Mouse (Mus musculus): ENCODE data around the gene Kcnmb2. TPM values are rescaled to one million over a fixed set of nuclear protein-coding genes. Genes with fewer than 3 reads are reported as not detected.

Kcnmb2 gene
- polyA plus RNA-seq, 1 experiment: not detected

GRCm38 (mm10) chr3:31955004-31955403 is 52.7 kb downstream of the Kcnmb2 start:
- no peaks in the 10 kb centered on the region for H3K36me3 ChIP-seq (ENCODE audit: control insufficient read depth, insufficient read depth, low read length)
- TF ChIP-seq CTCF (IDR thresholded peaks at IDR 0.05; ENCODE audit: extremely low read depth, insufficient read depth, insufficient read length, insufficient replicate concordance): no peak
- no peak for TF ChIP-seq POLR2A (IDR thresholded peaks at IDR 0.05; ENCODE audit: low read depth, low read length)
- H3K4me3 ChIP-seq (ENCODE audit: extremely low read depth, insufficient read depth, insufficient read length): no peak overlapping the region
- WGBS: 81% methylated on average over 2 of the region's 2 CpGs
- no peak for DNase-seq (ENCODE audit: low read depth in 1 of 2, low spot score in 2 of 2)
- H3K27me3 ChIP-seq (ENCODE audit: control insufficient read depth, insufficient read depth, low read length): no peaks in the 10 kb centered on the region
- H3K27ac ChIP-seq (ENCODE audit: insufficient read depth, low read length): no peak overlapping the region
- no peaks in the 10 kb centered on the region for H3K4me1 ChIP-seq (ENCODE audit: control insufficient read depth, insufficient read depth, insufficient read length)

GRCm38 (mm10) chr3:31959821-31960220 is 57.5 kb downstream of the Kcnmb2 start:
- no peaks in the 10 kb centered on the region for H3K36me3 ChIP-seq (ENCODE audit: control insufficient read depth, insufficient read depth, low read length)
- no peak for DNase-seq (ENCODE audit: low read depth in 1 of 2, low spot score in 2 of 2)
- H3K4me1 ChIP-seq (ENCODE audit: control insufficient read depth, insufficient read depth, insufficient read length): no peaks in the 10 kb centered on the region
- WGBS: 77% methylated on average over 5 of the region's 5 CpGs
- no peak overlapping the region for H3K4me3 ChIP-seq (ENCODE audit: extremely low read depth, insufficient read depth, insufficient read length)
- TF ChIP-seq CTCF (IDR thresholded peaks at IDR 0.05; ENCODE audit: extremely low read depth, insufficient read depth, insufficient read length, insufficient replicate concordance) (no peak), POLR2A (IDR thresholded peaks at IDR 0.05; ENCODE audit: low read depth, low read length) (no peak)
- no peaks in the 10 kb centered on the region for H3K27me3 ChIP-seq (ENCODE audit: control insufficient read depth, insufficient read depth, low read length)
- no peak overlapping the region for H3K27ac ChIP-seq (ENCODE audit: insufficient read depth, low read length)

- 79% methylated on average over 3 of the region's 3 CpGs for WGBS
- TF ChIP-seq POLR2A (IDR thresholded peaks at IDR 0.05; ENCODE audit: low read depth, low read length): no peak
- no peak for TF ChIP-seq CTCF (IDR thresholded peaks at IDR 0.05; ENCODE audit: extremely low read depth, insufficient read depth, insufficient read length, insufficient replicate concordance)
- Histone ChIP-seq H3K27ac (ENCODE audit: insufficient read depth, low read length) (no peak overlapping the region), H3K4me3 (ENCODE audit: extremely low read depth, insufficient read depth, insufficient read length) (no peak overlapping the region), H3K4me1 (ENCODE audit: control insufficient read depth, insufficient read depth, insufficient read length) (no peaks in the 10 kb centered on the region), H3K27me3 (ENCODE audit: control insufficient read depth, insufficient read depth, low read length) (no peaks in the 10 kb centered on the region), H3K36me3 (ENCODE audit: control insufficient read depth, insufficient read depth, low read length) (no peaks in the 10 kb centered on the region)
- DNase-seq (ENCODE audit: low read depth in 1 of 2, low spot score in 2 of 2): no peak
These were observed 58.9 kb downstream of the Kcnmb2 start for GRCm38 (mm10) chr3:31961175-31961574.

GRCm38 (mm10) chr3:31963076-31963475 is 60.8 kb downstream of the Kcnmb2 start:
- Histone ChIP-seq H3K27ac (ENCODE audit: insufficient read depth, low read length) (no peak overlapping the region), H3K27me3 (ENCODE audit: control insufficient read depth, insufficient read depth, low read length) (no peaks in the 10 kb centered on the region), H3K4me3 (ENCODE audit: extremely low read depth, insufficient read depth, insufficient read length) (no peak overlapping the region), H3K36me3 (ENCODE audit: control insufficient read depth, insufficient read depth, low read length) (no peaks in the 10 kb centered on the region), H3K4me1 (ENCODE audit: control insufficient read depth, insufficient read depth, insufficient read length) (no peaks in the 10 kb centered on the region)
- 89% methylated on average over 3 of the region's 3 CpGs for WGBS
- TF ChIP-seq POLR2A (IDR thresholded peaks at IDR 0.05; ENCODE audit: low read depth, low read length): no peak
- TF ChIP-seq CTCF (IDR thresholded peaks at IDR 0.05; ENCODE audit: extremely low read depth, insufficient read depth, insufficient read length, insufficient replicate concordance): no peak
- no peak for DNase-seq (ENCODE audit: low read depth in 1 of 2, low spot score in 2 of 2)

- Histone ChIP-seq H3K36me3 (ENCODE audit: control insufficient read depth, insufficient read depth, low read length) (no peaks in the 10 kb centered on the region), H3K4me3 (ENCODE audit: extremely low read depth, insufficient read depth, insufficient read length) (no peak overlapping the region), H3K27ac (ENCODE audit: insufficient read depth, low read length) (no peak overlapping the region), H3K27me3 (ENCODE audit: control insufficient read depth, insufficient read depth, low read length) (no peaks in the 10 kb centered on the region), H3K4me1 (ENCODE audit: control insufficient read depth, insufficient read depth, insufficient read length) (no peaks in the 10 kb centered on the region)
- no peak for TF ChIP-seq CTCF (IDR thresholded peaks at IDR 0.05; ENCODE audit: extremely low read depth, insufficient read depth, insufficient read length, insufficient replicate concordance)
- 39% methylated on average over 3 of the region's 3 CpGs for WGBS
- DNase-seq (ENCODE audit: low read depth in 1 of 2, low spot score in 2 of 2): no peak
These were observed 77.4 kb downstream of the Kcnmb2 start for GRCm38 (mm10) chr3:31979661-31980060.

- WGBS: 71% methylated on average over 5 of the region's 5 CpGs
- H3K36me3 ChIP-seq (ENCODE audit: control insufficient read depth, insufficient read depth, low read length): no peaks in the 10 kb centered on the region
- H3K27ac ChIP-seq (ENCODE audit: insufficient read depth, low read length): no peak overlapping the region
- no peaks in the 10 kb centered on the region for H3K27me3 ChIP-seq (ENCODE audit: control insufficient read depth, insufficient read depth, low read length)
- no peak for DNase-seq (ENCODE audit: low read depth in 1 of 2, low spot score in 2 of 2)
- no peak overlapping the region for H3K4me3 ChIP-seq (ENCODE audit: extremely low read depth, insufficient read depth, insufficient read length)
- TF ChIP-seq CTCF (IDR thresholded peaks at IDR 0.05; ENCODE audit: extremely low read depth, insufficient read depth, insufficient read length, insufficient replicate concordance) (no peak), POLR2A (IDR thresholded peaks at IDR 0.05; ENCODE audit: low read depth, low read length) (no peak)
- H3K4me1 ChIP-seq (ENCODE audit: control insufficient read depth, insufficient read depth, insufficient read length): no peaks in the 10 kb centered on the region
These were observed 80.1 kb downstream of the Kcnmb2 start for GRCm38 (mm10) chr3:31982444-31982843.

GRCm38 (mm10) chr3:31985103-31985502 is 82.8 kb downstream of the Kcnmb2 start:
- H3K4me1 ChIP-seq (ENCODE audit: control insufficient read depth, insufficient read depth, insufficient read length): no peaks in the 10 kb centered on the region
- TF ChIP-seq POLR2A (IDR thresholded peaks at IDR 0.05; ENCODE audit: low read depth, low read length) (no peak), CTCF (IDR thresholded peaks at IDR 0.05; ENCODE audit: extremely low read depth, insufficient read depth, insufficient read length, insufficient replicate concordance) (no peak)
- no peaks in the 10 kb centered on the region for H3K36me3 ChIP-seq (ENCODE audit: control insufficient read depth, insufficient read depth, low read length)
- DNase-seq (ENCODE audit: low read depth in 1 of 2, low spot score in 2 of 2): no peak
- H3K4me3 ChIP-seq (ENCODE audit: extremely low read depth, insufficient read depth, insufficient read length): no peak overlapping the region
- no peaks in the 10 kb centered on the region for H3K27me3 ChIP-seq (ENCODE audit: control insufficient read depth, insufficient read depth, low read length)
- WGBS: 91% methylated on average over 4 of the region's 4 CpGs
- H3K27ac ChIP-seq (ENCODE audit: insufficient read depth, low read length): no peak overlapping the region

Data from spleen, adult 2 months (tissue).